ENCODE assay signal across 10 mouse cellular contexts in genomic region chr6:39226610-39226955, GRCm38 (mm10). TPM values are rescaled to one million over a fixed set of nuclear protein-coding genes. Genes with fewer than 3 reads are reported as not detected.
DNase-seq lines count a peak whose midpoint lies in the region; ATAC-seq lines count a peak whose summit lies in the region.
"Had no signal": no experiment of that assay in that cellular context is flagged by ENCODE, and none has a peak within 500 bp of the region (broad histone marks: within the 10 kb centered on the region; RNA-seq: fewer than 3 reads in every experiment).

No protein-coding gene starts in this region.

- H3K4me2 ChIP-seq in hindbrain, embryonic 16.5 days (ENCODE audit: low read length): no peak overlapping the region
- no peak overlapping the region for H3K4me2 ChIP-seq in intestine, embryonic 16.5 days (ENCODE audit: low read depth, low read length)

- H3K27me3 ChIP-seq in hindbrain, embryonic 10.5 days (ENCODE audit: insufficient read depth, poor library complexity, severe bottlenecking): peaks cover 48% of the 10 kb centered on the region
- H3K27me3 ChIP-seq in hindbrain, embryonic 16.5 days (replicated peaks; ENCODE audit: control insufficient read depth, insufficient read depth, low read length): no peaks in the 10 kb centered on the region
- no peaks in the 10 kb centered on the region for H3K27me3 ChIP-seq in intestine, embryonic 16.5 days (replicated peaks; ENCODE audit: control insufficient read depth, insufficient read depth, low read length)

- H3K4me3 ChIP-seq in hindbrain, embryonic 10.5 days: peak overlapping the region; percentile 20; the same call in 1 of the 2 replicates
- H3K4me3 ChIP-seq in hindbrain, embryonic 16.5 days (ENCODE audit: low read length): no peak overlapping the region
- peak overlapping the region; percentile 14; the same call in 1 of the 2 replicates for H3K4me3 ChIP-seq in brown adipose tissue, adult 24 weeks (ENCODE audit: insufficient read depth, low read depth, low read length)
- no peak overlapping the region for H3K4me3 ChIP-seq in intestine, embryonic 16.5 days (ENCODE audit: low read length)

- no peaks in the 10 kb centered on the region for H3K36me3 ChIP-seq in hindbrain, embryonic 10.5 days
- no peaks in the 10 kb centered on the region for H3K36me3 ChIP-seq in hindbrain, embryonic 16.5 days (ENCODE audit: control insufficient read depth, insufficient read depth, low read length)
- no peaks in the 10 kb centered on the region for H3K36me3 ChIP-seq in intestine, embryonic 16.5 days (ENCODE audit: control insufficient read depth, insufficient read depth, low read length)

- peak overlapping the region; percentile 84 for H3K27ac ChIP-seq in hindbrain, embryonic 10.5 days
- H3K27ac ChIP-seq in hindbrain, embryonic 16.5 days (ENCODE audit: low read depth, low read length): no peak overlapping the region; the same call in 1 of the 2 replicates
- H3K27ac ChIP-seq in brown adipose tissue, adult 24 weeks (replicated peaks; ENCODE audit: low read depth, low read length): peak overlapping the region; percentile 71
- H3K27ac ChIP-seq in intestine, embryonic 16.5 days (ENCODE audit: low read length): no peak overlapping the region

- 29% methylated on average over 9 of the region's 9 CpGs for WGBS in hindbrain, embryonic 10.5 days
- WGBS in hindbrain, embryonic 16.5 days: 31% methylated on average over 9 of the region's 9 CpGs
- 61% methylated on average over 9 of the region's 9 CpGs for WGBS in intestine, embryonic 16.5 days

- no peak for DNase-seq in hindbrain, embryonic 10.5 days (ENCODE audit: low spot score)
- DNase-seq in ES-CJ7 (ENCODE audit: low read depth, low spot score) (peak; percentile 42), adipocyte (ENCODE audit: low spot score) (no peak)
- DNase-seq in adrenal gland, adult 18-20 months (ENCODE audit: low spot score in 2 of 2): no peak
- no peak for DNase-seq in right cerebral cortex, postnatal 25 days
- DNase-seq: cerebellum, adult 8-10 months; gastrocnemius, postnatal 14 days had no signal

- no peak overlapping the region for H3K9ac ChIP-seq in hindbrain, embryonic 16.5 days (ENCODE audit: low read depth, low read length)
- H3K9ac ChIP-seq in intestine, embryonic 16.5 days (ENCODE audit: low read depth, low read length): 0 out of 2 replicates have a peak overlapping the region, but pooled peaks have one; percentile 1

- peaks cover 12% of the 10 kb centered on the region for H3K4me1 ChIP-seq in hindbrain, embryonic 10.5 days (replicated peaks)
- peaks cover 3% of the 10 kb centered on the region; the same call in 1 of the 2 replicates for H3K4me1 ChIP-seq in hindbrain, embryonic 16.5 days (ENCODE audit: control insufficient read depth, insufficient read depth, low read depth, low read length)
- no peaks in the 10 kb centered on the region; the same call in 1 of the 2 replicates for H3K4me1 ChIP-seq in brown adipose tissue, adult 24 weeks (ENCODE audit: control insufficient read depth, insufficient read depth, insufficient read length, low read length)
- H3K4me1 ChIP-seq in intestine, embryonic 16.5 days (ENCODE audit: control insufficient read depth, insufficient read depth, low read length): peaks cover 3% of the 10 kb centered on the region; the same call in 1 of the 2 replicates

- no peaks in the 10 kb centered on the region for H3K9me3 ChIP-seq in hindbrain, embryonic 10.5 days
- no peaks in the 10 kb centered on the region for H3K9me3 ChIP-seq in hindbrain, embryonic 16.5 days (ENCODE audit: control insufficient read depth, low read length)
- H3K9me3 ChIP-seq in intestine, embryonic 16.5 days (ENCODE audit: control insufficient read depth, low read length): no peaks in the 10 kb centered on the region

- ATAC-seq in hindbrain, embryonic 16.5 days: no peak
- no peak for ATAC-seq in intestine, embryonic 16.5 days

RNA-seq across cellular contexts. Expression of gene Kdm7a, which starts 20.0 kb away (rescaled TPM):
- polyA plus RNA-seq in hindbrain, embryonic 10.5 days (2016; fragmentation: Nextera tagmentation; extraction: Ambion mirVana): 12.0 and 13.9 TPM in 2 replicates
- 3.3 and 4.5 TPM in 2 replicates for polyA plus RNA-seq in hindbrain, embryonic 16.5 days (2015; fragmentation: Nextera tagmentation; extraction: Ambion mirVana)
- 9.5 and 12.2 TPM in 2 replicates for polyA plus RNA-seq in brown adipose tissue, adult 24 weeks (2012; ENCODE audit: insufficient read depth, insufficient read length, missing spikeins)
- 3.9 and 4.0 TPM in 2 replicates for polyA plus RNA-seq in intestine, embryonic 16.5 days (2015; fragmentation: Nextera tagmentation; extraction: Ambion mirVana)
- 10 to 100 TPM; 11.6 to 12.9 TPM for total RNA-seq in adrenal gland, adult 18-20 months (2021)

Comparison
In these comparisons a context has a peak if more than half of its experiments do, and no peak if none do; other contexts are left out.
1. H3K27ac ChIP-seq: peak in hindbrain, embryonic 10.5 days (single experiment) and brown adipose tissue, adult 24 weeks (single experiment); none in hindbrain, embryonic 16.5 days (single experiment) and intestine, embryonic 16.5 days (single experiment).
2. H3K4me3 ChIP-seq: peak in hindbrain, embryonic 10.5 days (single experiment) and brown adipose tissue, adult 24 weeks (single experiment); none in hindbrain, embryonic 16.5 days (single experiment) and intestine, embryonic 16.5 days (single experiment).